Mouse (Mus musculus) ES-Bruce4 (cell line): ENCODE measurements around the gene Lhfpl2.

Experiments used
- EP300 ChIP-seq: IDR thresholded peaks from 2 replicates; pipeline ENCODE4 v1.6.1; 2011; ENCODE audit warnings: low read depth, low read length; ENCODE audit not compliant: insufficient read depth
- POLR2A ChIP-seq: IDR thresholded peaks from one replicate; pipeline ENCODE4 v1.8.1; 2011; ENCODE audit warnings: low read length; ENCODE audit not compliant: insufficient read depth

GRCm38 (mm10) chr13:94050036-94050435 is 7.6 kb upstream of the Lhfpl2 start:
- TF ChIP-seq POLR2A (no peak), EP300 (no peak)
